Mouse (Mus musculus): ENCODE measurements around the gene Orc4.
"Not testable (repeated sequence)": the region's sequence is repeated elsewhere in the genome, so short reads cannot be mapped to it uniquely, and the experiment has no call there.

Gene Orc4

GRCm38 (mm10) chr2:48950252-48950315, at the start of gene Orc4:
Gene Orc4, minus strand, starts transcription at chr2:48950277.
- no peak for DNase-seq (ENCODE audit: low spot score)

- DNase-seq (ENCODE audit: low spot score) = no peak
Measured at GRCm38 (mm10) chr2:48990322-48990721, 40.2 kb upstream of the Orc4 start.

- no peak for DNase-seq (ENCODE audit: low spot score)
Measured at GRCm38 (mm10) chr2:48978920-48979319, 28.8 kb upstream of the Orc4 start.

GRCm38 (mm10) chr2:48956591-48956990, 6.5 kb upstream of the Orc4 start:
- DNase-seq (ENCODE audit: low spot score) = no peak

GRCm38 (mm10) chr2:48950316-48950880, 321 bp upstream of the Orc4 start:
- DNase-seq (ENCODE audit: low spot score) = no peak

- peak; percentile 24 for DNase-seq (ENCODE audit: low spot score)
Measured at GRCm38 (mm10) chr2:48949743-48950251, 280 bp downstream of the Orc4 start.

GRCm38 (mm10) chr2:48948841-48949584, 1.1 kb downstream of the Orc4 start, which contains the start of gene Mbd5:
Gene Mbd5, plus strand, starts transcription at chr2:48949508.
- peak; percentile 99 for DNase-seq (ENCODE audit: low spot score)

- DNase-seq (ENCODE audit: low spot score) = no peak
Measured at GRCm38 (mm10) chr2:48947761-48948160, 2.3 kb downstream of the Orc4 start.

- DNase-seq (ENCODE audit: low spot score) = no peak
Measured at GRCm38 (mm10) chr2:48935058-48935457, 15.0 kb downstream of the Orc4 start.

GRCm38 (mm10) chr2:48915832-48916231, 34.2 kb downstream of the Orc4 start:
- no peak for DNase-seq (ENCODE audit: low spot score)

GRCm38 (mm10) chr2:48914185-48914584, 35.9 kb downstream of the Orc4 start:
- DNase-seq (ENCODE audit: low spot score) = no peak

GRCm38 (mm10) chr2:48908866-48909265, 41.2 kb downstream of the Orc4 start:
- no peak for DNase-seq (ENCODE audit: low spot score)

- no peak for DNase-seq (ENCODE audit: low spot score)
Measured at GRCm38 (mm10) chr2:48895186-48895585, 54.9 kb downstream of the Orc4 start.

GRCm38 (mm10) chr2:48885945-48886344, 64.1 kb downstream of the Orc4 start:
- DNase-seq (ENCODE audit: low spot score) = peak; percentile 61

- no peak for DNase-seq (ENCODE audit: low spot score)
Measured at GRCm38 (mm10) chr2:48868199-48868913, 81.7 kb downstream of the Orc4 start.

- DNase-seq (ENCODE audit: low spot score) = not testable (repeated sequence)
Measured at GRCm38 (mm10) chr2:48865596-48865995, 84.5 kb downstream of the Orc4 start.
